Mouse (Mus musculus): ENCODE results near the gene Pitx3. TPM values are rescaled to one million over a fixed set of nuclear protein-coding genes. Genes with fewer than 3 reads are reported as not detected.
"Not testable (repeated sequence)": the region's sequence is repeated elsewhere in the genome, so short reads cannot be mapped to it uniquely, and the experiment has no call there.

The Pitx3 gene
- polyA plus RNA-seq, 1 experiment from 2014 or later, result 0.26 TPM

DNA sequence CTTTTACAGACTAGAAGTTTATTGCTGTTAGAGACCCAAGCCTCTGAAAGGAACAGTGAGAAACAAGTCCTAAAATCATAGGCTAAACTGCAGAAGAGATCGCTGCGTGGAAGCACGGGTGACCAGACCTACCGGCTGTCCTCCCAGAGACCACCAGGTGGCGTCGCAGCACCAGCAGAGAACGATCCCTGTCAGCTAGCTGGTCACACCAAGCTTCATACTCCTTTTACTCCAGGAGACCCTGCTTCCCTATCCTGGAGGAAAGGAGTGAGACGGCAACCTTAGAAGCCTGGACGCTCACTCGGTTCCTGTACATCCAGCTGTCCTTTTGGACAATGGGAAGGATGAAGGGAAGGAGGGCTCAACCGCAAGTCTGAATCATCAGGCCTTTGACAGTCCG is 12.8 kb downstream of the Pitx3 start:
- H3K27me3 ChIP-seq (ENCODE audit: insufficient read depth, low read length), result peaks cover 86% of the 10 kb centered on the region
- H3K4me3 ChIP-seq (ENCODE audit: low read length), result peak overlapping the region; percentile 61
- no peaks in the 10 kb centered on the region for H3K9me3 ChIP-seq (ENCODE audit: low read length)
- no peaks in the 10 kb centered on the region for H3K36me3 ChIP-seq (ENCODE audit: insufficient read depth, low read length)
- under 1% methylated on average over 12 of the region's 12 CpGs for WGBS
- ATAC-seq (ENCODE audit: low FRiP score, low TSS enrichment), result peak; percentile 66
- peak overlapping the region; percentile 100 for H3K4me2 ChIP-seq (replicated peaks; ENCODE audit: low read depth, low read length)
- no peak overlapping the region for H3K9ac ChIP-seq (replicated peaks; ENCODE audit: low read length)
- peaks cover 29% of the 10 kb centered on the region for H3K4me1 ChIP-seq (ENCODE audit: insufficient read depth, low read length)
- H3K27ac ChIP-seq (ENCODE audit: low read length), result no peak overlapping the region

DNA sequence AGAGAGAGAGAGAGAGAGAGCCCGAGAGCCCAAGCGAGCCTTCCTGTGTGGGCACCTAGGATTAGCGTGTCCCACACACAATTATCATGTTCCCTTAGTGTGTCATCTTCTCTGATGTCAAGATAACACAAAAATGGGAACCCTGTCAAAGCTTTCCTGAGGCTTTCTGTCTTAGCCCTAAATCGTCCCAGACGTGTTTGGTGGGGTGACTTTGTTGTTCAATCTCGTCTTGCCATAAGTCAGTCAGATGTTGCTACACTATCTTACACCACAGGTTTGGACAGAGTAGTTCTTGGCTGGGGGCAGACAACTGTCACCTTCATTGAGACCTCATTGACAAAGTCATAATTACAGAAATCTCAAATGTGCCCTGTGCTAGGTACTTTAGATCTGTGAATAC is 15.5 kb downstream of the Pitx3 start:
- ATAC-seq (ENCODE audit: low FRiP score, low TSS enrichment), result no peak
- H3K4me1 ChIP-seq (ENCODE audit: insufficient read depth, low read length), result peaks cover 28% of the 10 kb centered on the region
- no peak overlapping the region for H3K4me2 ChIP-seq (replicated peaks; ENCODE audit: low read depth, low read length)
- no peak overlapping the region for H3K27ac ChIP-seq (ENCODE audit: low read length)
- no peaks in the 10 kb centered on the region for H3K36me3 ChIP-seq (ENCODE audit: insufficient read depth, low read length)
- H3K9ac ChIP-seq (replicated peaks; ENCODE audit: low read length), result no peak overlapping the region
- 34% methylated on average over 6 of the region's 6 CpGs for WGBS
- H3K27me3 ChIP-seq (ENCODE audit: insufficient read depth, low read length), result peaks cover 77% of the 10 kb centered on the region
- no peaks in the 10 kb centered on the region for H3K9me3 ChIP-seq (ENCODE audit: low read length)
- no peak overlapping the region for H3K4me3 ChIP-seq (ENCODE audit: low read length)

DNA sequence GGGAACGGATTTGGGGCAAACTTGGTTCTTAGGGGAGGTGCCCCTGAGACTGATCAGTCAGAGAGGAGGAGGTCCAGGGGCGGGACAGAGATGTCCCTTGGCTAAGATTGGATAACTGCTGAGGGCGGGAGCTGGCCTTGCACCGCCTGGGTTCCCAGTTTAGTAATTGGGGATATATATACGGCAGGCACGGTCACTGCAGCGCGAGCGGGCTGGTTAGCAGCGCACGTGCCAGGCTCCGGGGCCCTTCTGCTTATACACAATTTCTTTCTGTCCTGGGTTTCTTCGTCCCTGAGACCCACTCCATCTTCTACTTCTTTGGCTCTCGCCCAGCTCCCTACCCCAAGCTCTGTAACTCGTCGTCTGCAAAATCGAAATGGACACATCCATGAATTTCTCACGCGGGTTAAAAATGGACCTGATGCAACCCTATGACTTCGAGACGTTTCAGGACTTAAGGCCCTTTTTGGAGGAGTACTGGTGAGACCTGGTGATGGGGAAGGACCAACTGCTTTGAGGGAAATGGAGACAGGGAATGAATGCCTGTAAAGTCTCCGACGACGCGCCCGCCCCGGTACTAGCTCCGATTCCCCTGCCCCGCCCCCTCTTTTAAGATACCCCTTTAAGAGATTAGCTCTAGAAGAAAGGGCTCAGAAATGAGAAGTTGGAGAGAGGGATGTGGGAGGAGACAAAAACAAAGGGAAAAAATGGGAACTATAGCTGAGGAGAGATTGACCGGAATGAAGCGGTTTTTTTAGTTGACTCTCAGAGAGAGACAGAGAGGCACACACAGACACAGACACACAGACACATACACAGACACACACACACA is 16.2 kb downstream of the Pitx3 start, which contains the start of gene Elovl3:
Gene Elovl3 (plus strand): TSS at position 204 of the 832 bp plus-strand sequence.
- Histone ChIP-seq H3K4me1 (ENCODE audit: insufficient read depth, low read length) (peaks cover 23% of the 10 kb centered on the region), H3K9me3 (ENCODE audit: low read length) (no peaks in the 10 kb centered on the region), H3K27me3 (ENCODE audit: insufficient read depth, low read length) (peaks cover 71% of the 10 kb centered on the region), H3K4me3 (ENCODE audit: low read length) (peak within 1 kb of the TSS; percentile 33), H3K27ac (ENCODE audit: low read length) (no peak within 1 kb of the TSS), H3K36me3 (ENCODE audit: insufficient read depth, low read length) (no peaks in the 10 kb centered on the region), H3K4me2 (replicated peaks; ENCODE audit: low read depth, low read length) (peak within 1 kb of the TSS; percentile 54), H3K9ac (replicated peaks; ENCODE audit: low read length) (no peak within 1 kb of the TSS)
- peak; percentile 65; the same call in 1 of the 2 replicates for ATAC-seq (ENCODE audit: low FRiP score, low TSS enrichment)
- WGBS, result 3% methylated on average over 31 of the region's 31 CpGs

DNA sequence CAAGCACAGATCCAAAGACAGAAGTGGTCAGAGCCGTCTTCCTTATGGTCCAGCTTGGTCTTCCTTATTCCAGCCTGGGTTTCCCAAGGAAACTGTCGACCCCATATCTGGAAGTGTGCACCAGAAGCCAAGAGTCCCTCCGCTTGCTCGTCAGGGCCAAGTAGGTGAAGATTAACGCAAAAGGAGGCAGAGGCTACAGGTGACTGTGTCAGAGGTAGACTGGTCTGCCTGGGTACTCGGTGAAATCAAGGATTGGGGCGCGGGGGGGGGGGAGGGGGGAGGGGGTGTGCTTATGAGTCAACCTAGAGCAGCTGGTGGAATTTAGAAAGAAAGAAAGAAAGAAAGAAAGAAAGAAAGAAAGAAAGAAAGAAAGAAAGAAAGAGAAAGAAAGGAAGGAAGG is 16.8 kb downstream of the Pitx3 start:
- Histone ChIP-seq H3K4me2 (replicated peaks; ENCODE audit: low read depth, low read length) (peak overlapping the region; percentile 54), H3K9ac (replicated peaks; ENCODE audit: low read length) (no peak overlapping the region), H3K9me3 (ENCODE audit: low read length) (no peaks in the 10 kb centered on the region), H3K27me3 (ENCODE audit: insufficient read depth, low read length) (peaks cover 64% of the 10 kb centered on the region), H3K4me1 (ENCODE audit: insufficient read depth, low read length) (peaks cover 17% of the 10 kb centered on the region), H3K4me3 (ENCODE audit: low read length) (peak overlapping the region; percentile 33), H3K36me3 (ENCODE audit: insufficient read depth, low read length) (no peaks in the 10 kb centered on the region), H3K27ac (ENCODE audit: low read length) (no peak overlapping the region)
- WGBS, result 8% methylated on average over 8 of the region's 8 CpGs
- no peak for ATAC-seq (ENCODE audit: low FRiP score, low TSS enrichment)

DNA sequence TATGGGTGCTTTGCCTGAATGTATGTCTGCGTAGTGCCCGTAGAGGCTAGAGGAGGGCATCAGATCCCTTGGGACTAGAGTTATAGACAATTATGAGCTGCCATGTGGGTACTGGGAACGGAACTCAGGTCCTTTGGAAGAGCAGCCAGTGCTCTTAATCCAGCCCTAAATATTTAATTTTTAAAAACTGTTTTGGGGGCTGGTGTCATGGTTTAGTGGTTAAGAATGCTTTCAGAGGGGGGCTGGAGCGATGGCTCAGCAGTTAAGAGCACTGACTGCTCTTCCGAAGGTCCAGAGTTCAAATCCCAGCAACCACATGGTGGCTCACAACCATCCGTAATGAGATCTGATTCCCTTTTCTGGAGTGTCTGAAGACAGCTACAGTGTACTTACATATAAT is 18.4 kb downstream of the Pitx3 start:
- 73% methylated on average over 6 of the region's 6 CpGs for WGBS
- H3K9me3 ChIP-seq (ENCODE audit: low read length); ATAC-seq (ENCODE audit: low FRiP score, low TSS enrichment); H3K9ac ChIP-seq (replicated peaks; ENCODE audit: low read length); H3K4me2 ChIP-seq (replicated peaks; ENCODE audit: low read depth, low read length); H3K4me3 ChIP-seq (ENCODE audit: low read length); H3K27ac ChIP-seq (ENCODE audit: low read length); H3K4me1 ChIP-seq (ENCODE audit: insufficient read depth, low read length); H3K36me3 ChIP-seq (ENCODE audit: insufficient read depth, low read length): not testable (repeated sequence)
- peaks cover 53% of the 10 kb centered on the region for H3K27me3 ChIP-seq (ENCODE audit: insufficient read depth, low read length)

DNA sequence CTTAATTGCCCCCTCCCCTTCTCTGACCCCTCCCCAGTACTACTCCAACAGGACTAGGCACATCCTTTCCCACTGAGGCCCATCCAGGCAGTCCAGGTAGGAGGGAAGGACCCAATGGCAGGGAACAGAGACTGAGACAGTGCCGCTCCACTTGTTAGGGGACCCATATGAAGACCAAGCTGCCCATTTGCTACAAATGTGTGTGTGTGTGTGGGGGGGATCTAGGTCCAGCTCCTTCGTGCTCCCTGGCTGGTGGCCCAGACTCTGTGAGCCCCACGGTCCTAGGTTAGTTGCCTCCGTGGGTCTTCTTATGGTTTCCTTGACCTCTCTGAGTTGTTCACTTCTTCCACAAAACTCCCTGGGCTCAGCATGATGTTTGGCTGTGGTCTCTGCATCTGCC is 21.8 kb downstream of the Pitx3 start:
- Histone ChIP-seq H3K4me2 (replicated peaks; ENCODE audit: low read depth, low read length) (no peak overlapping the region), H3K9me3 (ENCODE audit: low read length) (no peaks in the 10 kb centered on the region), H3K9ac (replicated peaks; ENCODE audit: low read length) (no peak overlapping the region), H3K4me3 (ENCODE audit: low read length) (no peak overlapping the region), H3K4me1 (ENCODE audit: insufficient read depth, low read length) (no peaks in the 10 kb centered on the region), H3K36me3 (ENCODE audit: insufficient read depth, low read length) (no peaks in the 10 kb centered on the region), H3K27me3 (ENCODE audit: insufficient read depth, low read length) (peaks cover 20% of the 10 kb centered on the region), H3K27ac (ENCODE audit: low read length) (no peak overlapping the region)
- no peak for ATAC-seq (ENCODE audit: low FRiP score, low TSS enrichment)
- 84% methylated on average over 4 of the region's 4 CpGs for WGBS

DNA sequence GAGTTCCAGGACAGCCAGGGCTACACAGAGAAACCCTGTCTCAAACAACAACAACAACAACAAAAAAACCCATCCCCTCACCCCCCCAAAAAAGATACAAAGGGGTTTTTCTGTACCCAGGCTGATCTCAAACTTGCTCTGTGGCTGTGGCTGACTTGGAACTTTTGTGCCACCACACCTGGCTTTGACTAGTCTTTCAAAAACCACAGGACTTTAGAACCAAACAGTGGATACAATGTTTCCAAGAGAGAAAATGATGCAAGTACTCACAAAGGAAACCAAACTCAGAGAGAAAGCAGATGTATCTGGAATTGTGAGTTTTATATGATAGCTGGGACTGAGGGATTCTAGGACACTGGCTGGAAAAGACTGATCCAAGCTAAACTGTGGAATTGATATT is 23.5 kb downstream of the Pitx3 start:
- no peak overlapping the region for H3K4me2 ChIP-seq (replicated peaks; ENCODE audit: low read depth, low read length)
- no peaks in the 10 kb centered on the region for H3K9me3 ChIP-seq (ENCODE audit: low read length)
- no peak overlapping the region for H3K27ac ChIP-seq (ENCODE audit: low read length)
- peaks cover 7% of the 10 kb centered on the region for H3K27me3 ChIP-seq (ENCODE audit: insufficient read depth, low read length)
- ATAC-seq (ENCODE audit: low FRiP score, low TSS enrichment), result no peak
- H3K9ac ChIP-seq (replicated peaks; ENCODE audit: low read length), result no peak overlapping the region
- no peaks in the 10 kb centered on the region for H3K4me1 ChIP-seq (ENCODE audit: insufficient read depth, low read length)
- no peaks in the 10 kb centered on the region for H3K36me3 ChIP-seq (ENCODE audit: insufficient read depth, low read length)
- no peak overlapping the region for H3K4me3 ChIP-seq (ENCODE audit: low read length)

DNA sequence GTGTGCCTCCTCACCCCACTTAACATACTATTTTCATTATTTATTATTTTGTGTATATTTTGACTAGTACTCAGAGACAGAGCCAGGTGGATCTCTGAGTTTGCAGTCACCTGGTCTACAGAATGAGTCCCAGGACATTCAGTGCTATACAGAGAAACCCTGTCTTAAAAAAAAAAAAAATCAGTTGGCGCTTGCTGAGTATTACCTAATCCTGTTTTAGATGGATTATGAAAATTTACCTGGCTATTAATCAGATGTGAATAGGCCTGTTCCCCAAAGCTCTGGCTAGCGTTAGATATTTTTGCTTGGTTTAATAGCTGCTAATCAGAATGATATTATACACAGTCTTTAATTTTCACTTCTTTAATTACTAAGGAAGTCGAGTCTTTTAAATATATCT is 24.2 kb downstream of the Pitx3 start:
- Histone ChIP-seq H3K9me3 (ENCODE audit: low read length) (no peaks in the 10 kb centered on the region), H3K36me3 (ENCODE audit: insufficient read depth, low read length) (no peaks in the 10 kb centered on the region), H3K4me2 (replicated peaks; ENCODE audit: low read depth, low read length) (no peak overlapping the region), H3K27ac (ENCODE audit: low read length) (no peak overlapping the region), H3K9ac (replicated peaks; ENCODE audit: low read length) (no peak overlapping the region), H3K4me1 (ENCODE audit: insufficient read depth, low read length) (no peaks in the 10 kb centered on the region), H3K27me3 (ENCODE audit: insufficient read depth, low read length) (peaks cover 7% of the 10 kb centered on the region), H3K4me3 (ENCODE audit: low read length) (no peak overlapping the region)
- WGBS, result 86% methylated on average over 3 of the region's 3 CpGs
- no peak for ATAC-seq (ENCODE audit: low FRiP score, low TSS enrichment)

DNA sequence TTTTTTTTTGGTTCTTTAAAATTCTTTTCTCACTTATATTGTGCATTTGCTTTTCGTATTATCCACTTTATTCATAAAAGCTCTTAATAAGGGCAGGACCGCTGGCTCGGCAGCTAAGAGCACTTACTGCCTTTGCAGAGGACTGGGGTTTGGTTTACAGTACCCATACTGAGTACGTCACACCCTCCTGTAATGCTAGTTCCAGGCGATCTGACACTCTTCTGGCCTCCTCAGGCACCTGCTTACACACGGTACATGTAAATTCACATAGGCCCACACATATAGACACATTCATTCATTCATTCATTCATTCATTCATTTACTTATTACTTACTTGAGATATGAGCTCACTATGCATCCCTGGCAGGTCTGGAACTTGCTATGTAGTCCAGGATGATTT is 27.3 kb downstream of the Pitx3 start:
- ATAC-seq (ENCODE audit: low FRiP score, low TSS enrichment), result no peak
- H3K4me2 ChIP-seq (replicated peaks; ENCODE audit: low read depth, low read length), result no peak overlapping the region
- 76% methylated on average over 6 of the region's 6 CpGs for WGBS

DNA sequence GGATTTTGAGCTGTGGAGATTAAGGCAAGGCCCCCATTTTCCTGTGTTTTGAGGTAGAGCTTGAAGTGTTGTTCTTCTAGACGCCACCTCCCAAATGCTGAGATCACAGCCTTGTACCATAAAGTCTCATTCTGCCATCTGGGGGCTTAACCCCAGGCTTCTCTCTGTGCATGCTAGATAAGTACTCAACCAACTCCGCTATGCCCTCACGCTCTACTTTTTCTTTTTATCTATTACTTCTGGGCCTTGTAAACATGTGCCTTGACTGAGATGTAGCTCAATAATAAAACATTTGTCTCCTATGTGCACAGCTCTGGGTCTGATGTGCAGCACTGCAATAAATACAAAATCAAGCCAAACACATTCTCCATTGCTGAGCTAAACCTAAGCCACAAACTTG is 28.7 kb downstream of the Pitx3 start:
- Histone ChIP-seq H3K9ac (replicated peaks; ENCODE audit: low read length) (no peak overlapping the region), H3K4me1 (ENCODE audit: insufficient read depth, low read length) (no peaks in the 10 kb centered on the region), H3K27ac (ENCODE audit: low read length) (no peak overlapping the region), H3K36me3 (ENCODE audit: insufficient read depth, low read length) (no peaks in the 10 kb centered on the region), H3K4me3 (ENCODE audit: low read length) (no peak overlapping the region), H3K9me3 (ENCODE audit: low read length) (no peaks in the 10 kb centered on the region), H3K27me3 (ENCODE audit: insufficient read depth, low read length) (no peaks in the 10 kb centered on the region), H3K4me2 (replicated peaks; ENCODE audit: low read depth, low read length) (no peak overlapping the region)
- WGBS, result 87% methylated on average over 3 of the region's 3 CpGs
- no peak for ATAC-seq (ENCODE audit: low FRiP score, low TSS enrichment)

More for the DNA sequence above, 27.3 kb downstream of the Pitx3 start:
- Histone ChIP-seq H3K9me3 (ENCODE audit: low read length) (no peaks in the 10 kb centered on the region), H3K4me3 (ENCODE audit: low read length) (no peak overlapping the region), H3K27ac (ENCODE audit: low read length) (no peak overlapping the region), H3K9ac (replicated peaks; ENCODE audit: low read length) (no peak overlapping the region), H3K27me3 (ENCODE audit: insufficient read depth, low read length) (no peaks in the 10 kb centered on the region), H3K36me3 (ENCODE audit: insufficient read depth, low read length) (no peaks in the 10 kb centered on the region), H3K4me1 (ENCODE audit: insufficient read depth, low read length) (no peaks in the 10 kb centered on the region)

Data from kidney, embryonic 16.5 days (tissue).